Mouse (Mus musculus): ENCODE measurements at regions not wholly inside any gene's neighbourhood (a gene's known extent, or its start where the extent isn't known, plus 50 kb on each side); places are given as distances from the start of the nearest gene placed in this dataset.

DNA sequence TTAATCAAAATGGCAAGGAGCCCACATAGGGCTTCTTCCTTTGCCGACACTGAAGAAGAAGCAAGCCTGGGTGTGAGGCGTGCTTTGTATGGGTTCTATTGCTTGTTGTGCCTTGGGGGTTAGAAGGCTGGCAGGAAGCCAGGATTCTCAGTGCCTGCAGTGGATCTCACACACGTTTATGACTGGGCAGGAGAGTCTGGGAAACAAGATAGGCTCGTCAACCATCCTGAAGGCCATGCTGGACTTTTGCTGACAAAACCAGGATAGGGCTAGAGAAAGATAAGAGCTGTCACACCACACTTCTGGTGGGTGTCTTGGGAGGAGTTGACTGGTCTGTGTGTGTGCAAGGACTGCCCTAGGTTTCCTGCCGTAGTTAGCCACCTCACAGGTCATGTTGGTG lies 436.1 kb upstream of the Trpc7 start:
- Histone ChIP-seq H3K36me3 (ENCODE audit: control insufficient read depth, insufficient read depth, low read length) (no peaks in the 10 kb centered on the region), H3K9ac (replicated peaks; ENCODE audit: low read depth, low read length) (no peak overlapping the region), H3K4me2 (ENCODE audit: low read depth, low read length) (no peak overlapping the region), H3K4me3 (ENCODE audit: low read depth, low read length) (no peak overlapping the region), H3K27ac (ENCODE audit: low read depth, low read length) (no peak overlapping the region), H3K4me1 (ENCODE audit: control insufficient read depth, insufficient read depth, low read length) (no peaks in the 10 kb centered on the region), H3K27me3 (ENCODE audit: control insufficient read depth, insufficient read depth, low read length) (no peaks in the 10 kb centered on the region), H3K9me3 (ENCODE audit: control insufficient read depth, low read length) (no peaks in the 10 kb centered on the region)
- 50% methylated on average over 5 of the region's 5 CpGs for WGBS
- ATAC-seq (ENCODE audit: low read depth), result no peak

- Histone ChIP-seq H3K4me1 (ENCODE audit: control insufficient read depth, insufficient read depth, low read length) (no peaks in the 10 kb centered on the region), H3K27ac (ENCODE audit: low read depth, low read length) (no peak overlapping the region), H3K36me3 (ENCODE audit: control insufficient read depth, insufficient read depth, low read length) (no peaks in the 10 kb centered on the region), H3K9ac (replicated peaks; ENCODE audit: low read depth, low read length) (no peak overlapping the region), H3K27me3 (ENCODE audit: control insufficient read depth, insufficient read depth, low read length) (no peaks in the 10 kb centered on the region), H3K4me3 (ENCODE audit: low read depth, low read length) (no peak overlapping the region), H3K4me2 (ENCODE audit: low read depth, low read length) (no peak overlapping the region), H3K9me3 (ENCODE audit: control insufficient read depth, low read length) (no peaks in the 10 kb centered on the region)
- WGBS, result 69% methylated on average over 6 of the region's 6 CpGs
- ATAC-seq (ENCODE audit: low read depth), result no peak
These were observed 429.6 kb upstream of the Trpc7 start for GRCm38 (mm10) chr13:57325306-57325925.

- ATAC-seq (ENCODE audit: low read depth), result no peak
- Histone ChIP-seq H3K27ac (ENCODE audit: low read depth, low read length) (0 out of 2 replicates have a peak overlapping the region, but pooled peaks have one; percentile 6), H3K9ac (replicated peaks; ENCODE audit: low read depth, low read length) (no peak overlapping the region), H3K27me3 (ENCODE audit: control insufficient read depth, insufficient read depth, low read length) (no peaks in the 10 kb centered on the region), H3K9me3 (ENCODE audit: control insufficient read depth, low read length) (no peaks in the 10 kb centered on the region), H3K4me2 (ENCODE audit: low read depth, low read length) (no peak overlapping the region), H3K36me3 (ENCODE audit: control insufficient read depth, insufficient read depth, low read length) (no peaks in the 10 kb centered on the region), H3K4me3 (ENCODE audit: low read depth, low read length) (no peak overlapping the region), H3K4me1 (ENCODE audit: control insufficient read depth, insufficient read depth, low read length) (no peaks in the 10 kb centered on the region)
- WGBS, result 29% methylated on average over 11 of the region's 11 CpGs
These were observed 420.6 kb upstream of the Trpc7 start for GRCm38 (mm10) chr13:57316211-57317005.

DNA sequence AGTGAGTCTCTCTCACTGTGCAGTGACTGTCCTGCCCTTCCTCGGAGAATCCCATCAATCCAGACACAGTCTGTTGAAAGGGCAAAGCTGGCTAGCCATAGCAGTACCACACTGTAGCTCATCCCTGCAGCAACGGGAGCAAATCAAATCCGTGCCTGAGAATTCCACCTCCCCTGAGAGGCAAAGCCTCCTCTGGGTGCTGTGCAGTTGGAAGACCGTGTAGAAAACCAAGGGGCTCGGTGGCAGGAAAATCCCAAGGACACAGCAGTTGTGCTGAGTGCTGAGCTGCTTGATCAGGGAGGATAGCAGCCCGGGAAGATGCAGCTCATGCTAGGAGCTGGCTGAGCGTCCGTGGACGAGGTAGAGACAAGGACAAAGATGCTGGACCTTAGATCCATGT lies 418.7 kb upstream of the Trpc7 start:
- Histone ChIP-seq H3K27ac (ENCODE audit: low read depth, low read length) (no peak overlapping the region), H3K4me1 (ENCODE audit: control insufficient read depth, insufficient read depth, low read length) (no peaks in the 10 kb centered on the region)
- WGBS, result 46% methylated on average over 9 of the region's 9 CpGs

GRCm38 (mm10) chr13:57313731-57314130 lies 417.9 kb upstream of the Trpc7 start:
- Histone ChIP-seq H3K4me1 (ENCODE audit: control insufficient read depth, insufficient read depth, low read length) (no peaks in the 10 kb centered on the region), H3K9me3 (ENCODE audit: control insufficient read depth, low read length) (no peaks in the 10 kb centered on the region), H3K36me3 (ENCODE audit: control insufficient read depth, insufficient read depth, low read length) (no peaks in the 10 kb centered on the region), H3K27me3 (ENCODE audit: control insufficient read depth, insufficient read depth, low read length) (no peaks in the 10 kb centered on the region), H3K27ac (ENCODE audit: low read depth, low read length) (no peak overlapping the region), H3K4me3 (ENCODE audit: low read depth, low read length) (no peak overlapping the region), H3K9ac (replicated peaks; ENCODE audit: low read depth, low read length) (no peak overlapping the region), H3K4me2 (ENCODE audit: low read depth, low read length) (no peak overlapping the region)
- ATAC-seq (ENCODE audit: low read depth), result no peak
- 77% methylated on average over 2 of the region's 2 CpGs for WGBS

More for the DNA sequence above, 418.7 kb upstream of the Trpc7 start:
- Histone ChIP-seq H3K9me3 (ENCODE audit: control insufficient read depth, low read length) (no peaks in the 10 kb centered on the region), H3K36me3 (ENCODE audit: control insufficient read depth, insufficient read depth, low read length) (no peaks in the 10 kb centered on the region), H3K27me3 (ENCODE audit: control insufficient read depth, insufficient read depth, low read length) (no peaks in the 10 kb centered on the region), H3K4me2 (ENCODE audit: low read depth, low read length) (no peak overlapping the region), H3K9ac (replicated peaks; ENCODE audit: low read depth, low read length) (no peak overlapping the region), H3K4me3 (ENCODE audit: low read depth, low read length) (no peak overlapping the region)
- no peak for ATAC-seq (ENCODE audit: low read depth)

DNA sequence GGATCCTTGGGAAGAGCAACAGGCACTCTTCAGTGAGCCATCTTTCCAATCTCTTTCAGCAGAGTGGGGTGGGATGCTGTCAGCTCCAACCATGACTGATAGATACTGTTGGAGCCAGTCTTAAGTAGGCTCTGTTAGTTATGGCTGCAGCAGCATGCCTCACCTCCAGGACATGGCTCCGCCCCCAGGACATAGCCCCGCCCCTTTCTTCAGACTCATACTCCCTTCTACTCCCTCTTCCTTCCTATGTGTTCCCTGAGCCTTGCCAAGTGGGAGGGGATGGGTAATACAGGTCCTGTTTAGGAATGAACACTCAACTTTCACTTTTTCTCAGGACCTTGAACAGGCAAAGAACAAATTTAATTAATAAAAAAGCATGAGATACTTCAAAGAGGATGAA lies 415.4 kb upstream of the Trpc7 start:
- ATAC-seq (ENCODE audit: low read depth), result no peak
- Histone ChIP-seq H3K9ac (replicated peaks; ENCODE audit: low read depth, low read length) (no peak overlapping the region), H3K27ac (ENCODE audit: low read depth, low read length) (no peak overlapping the region), H3K4me1 (ENCODE audit: control insufficient read depth, insufficient read depth, low read length) (0 out of 2 replicates have a peak, but pooled peaks cover 5% of the 10 kb centered on the region), H3K4me2 (ENCODE audit: low read depth, low read length) (no peak overlapping the region), H3K36me3 (ENCODE audit: control insufficient read depth, insufficient read depth, low read length) (no peaks in the 10 kb centered on the region), H3K27me3 (ENCODE audit: control insufficient read depth, insufficient read depth, low read length) (no peaks in the 10 kb centered on the region), H3K9me3 (ENCODE audit: control insufficient read depth, low read length) (no peaks in the 10 kb centered on the region), H3K4me3 (ENCODE audit: low read depth, low read length) (no peak overlapping the region)
- WGBS, result 33% methylated on average over 2 of the region's 2 CpGs

- H3K9ac ChIP-seq (replicated peaks; ENCODE audit: low read depth, low read length), result no peak overlapping the region
- no peak overlapping the region for H3K27ac ChIP-seq (ENCODE audit: low read depth, low read length)
- no peaks in the 10 kb centered on the region for H3K9me3 ChIP-seq (ENCODE audit: control insufficient read depth, low read length)
- no peak for ATAC-seq (ENCODE audit: low read depth)
- no peak overlapping the region for H3K4me2 ChIP-seq (ENCODE audit: low read depth, low read length)
- H3K27me3 ChIP-seq (ENCODE audit: control insufficient read depth, insufficient read depth, low read length), result no peaks in the 10 kb centered on the region
- 85% methylated on average over 4 of the region's 4 CpGs for WGBS
- no peak overlapping the region for H3K4me3 ChIP-seq (ENCODE audit: low read depth, low read length)
- H3K36me3 ChIP-seq (ENCODE audit: control insufficient read depth, insufficient read depth, low read length), result no peaks in the 10 kb centered on the region
- 0 out of 2 replicates have a peak, but pooled peaks cover 5% of the 10 kb centered on the region for H3K4me1 ChIP-seq (ENCODE audit: control insufficient read depth, insufficient read depth, low read length)
These were observed 413.8 kb upstream of the Trpc7 start for GRCm38 (mm10) chr13:57309618-57310017.

- Histone ChIP-seq H3K4me1 (ENCODE audit: control insufficient read depth, insufficient read depth, low read length) (0 out of 2 replicates have a peak, but pooled peaks cover 5% of the 10 kb centered on the region), H3K36me3 (ENCODE audit: control insufficient read depth, insufficient read depth, low read length) (no peaks in the 10 kb centered on the region), H3K27ac (ENCODE audit: low read depth, low read length) (no peak overlapping the region), H3K9me3 (ENCODE audit: control insufficient read depth, low read length) (no peaks in the 10 kb centered on the region), H3K9ac (replicated peaks; ENCODE audit: low read depth, low read length) (no peak overlapping the region), H3K27me3 (ENCODE audit: control insufficient read depth, insufficient read depth, low read length) (no peaks in the 10 kb centered on the region), H3K4me2 (ENCODE audit: low read depth, low read length) (no peak overlapping the region), H3K4me3 (ENCODE audit: low read depth, low read length) (no peak overlapping the region)
- no peak for ATAC-seq (ENCODE audit: low read depth)
- 39% methylated on average over 20 of the region's 20 CpGs for WGBS
These were observed 412.4 kb upstream of the Trpc7 start for GRCm38 (mm10) chr13:57307971-57308903.

Data from neural tube, embryonic 14.5 days (tissue).